Mouse (Mus musculus) E14TG2a.4 (cell line): ENCODE data around the gene Hist1h1c.
"Not testable (repeated sequence)": the region's sequence is repeated elsewhere in the genome, so short reads cannot be mapped to it uniquely, and the experiment has no call there.

Experiments used
- H3K27me3 ChIP-seq: 2 replicates; pipeline ENCODE4 v1.6.1; 2014; ENCODE audit warnings: low read length, control low read depth; ENCODE audit not compliant: insufficient read depth
- H3K36me3 ChIP-seq: 2 replicates; pipeline ENCODE4 v1.6.1; 2014; ENCODE audit warnings: low read length, control low read depth; ENCODE audit not compliant: insufficient read depth
- H3K4me1 ChIP-seq: replicated peaks from 2 replicates; pipeline ENCODE4 v1.6.1; 2014; ENCODE audit warnings: low read depth, low read length, control low read depth
- H3K4me3 ChIP-seq: replicated peaks from 2 replicates; pipeline ENCODE4 v1.5.1; 2014; ENCODE audit warnings: mild to moderate bottlenecking, low read length
- H3K9me3 ChIP-seq: 2 replicates; pipeline ENCODE4 v1.6.1; 2014; ENCODE audit warnings: low read length, control low read depth
- CTCF ChIP-seq: conservative IDR thresholded peaks from 2 replicates; pipeline ENCODE4 v1.5.1; 2014; ENCODE audit warnings: low read length
- NANOG ChIP-seq: IDR thresholded peaks from 2 replicates; pipeline ENCODE4 v1.6.1; 2014; ENCODE audit warnings: borderline replicate concordance, low read length, mixed read lengths
- POU5F1 ChIP-seq: IDR thresholded peaks from 2 replicates; pipeline ENCODE4 v1.6.1; 2014; ENCODE audit warnings: low read length, borderline replicate concordance

The Hist1h1c gene

GRCm38 (mm10) chr13:23755000-23755399 is 16.4 kb downstream of the Hist1h1c start:
- no peak overlapping the region for H3K4me3 ChIP-seq
- TF ChIP-seq POU5F1: no peak
- no peak for TF ChIP-seq CTCF
- TF ChIP-seq NANOG: no peak

GRCm38 (mm10) chr13:23756790-23757189 is 18.2 kb downstream of the Hist1h1c start, which contains the start of gene Hist1h4b:
Gene Hist1h4b (plus strand): TSS chr13:23757013.
- H3K27me3 ChIP-seq: no peaks in the 10 kb centered on the region
- H3K36me3 ChIP-seq: no peaks in the 10 kb centered on the region
- no peak for TF ChIP-seq POU5F1
- peaks cover 39% of the 10 kb centered on the region for H3K4me1 ChIP-seq
- H3K4me3 ChIP-seq: peak within 1 kb of the TSS; percentile 59
- no peaks in the 10 kb centered on the region for H3K9me3 ChIP-seq

More at GRCm38 (mm10) chr13:23755000-23755399, 16.4 kb downstream of the Hist1h1c start:
- no peaks in the 10 kb centered on the region for H3K36me3 ChIP-seq
- no peaks in the 10 kb centered on the region for H3K27me3 ChIP-seq
- H3K4me1 ChIP-seq: peaks cover 45% of the 10 kb centered on the region
- no peaks in the 10 kb centered on the region for H3K9me3 ChIP-seq

- H3K9me3 ChIP-seq: no peaks in the 10 kb centered on the region
- no peaks in the 10 kb centered on the region for H3K36me3 ChIP-seq
- no peaks in the 10 kb centered on the region for H3K27me3 ChIP-seq
- H3K4me3 ChIP-seq: peak overlapping the region; percentile 59
- H3K4me1 ChIP-seq: peaks cover 39% of the 10 kb centered on the region
- TF ChIP-seq NANOG (no peak), CTCF (no peak), POU5F1 (no peak)
These were observed 18.7 kb downstream of the Hist1h1c start for GRCm38 (mm10) chr13:23757211-23757773.

- Histone ChIP-seq H3K27me3 (no peaks in the 10 kb centered on the region), H3K4me3 (peak overlapping the region; percentile 59), H3K36me3 (no peaks in the 10 kb centered on the region), H3K9me3 (no peaks in the 10 kb centered on the region), H3K4me1 (peaks cover 39% of the 10 kb centered on the region)
- TF ChIP-seq POU5F1 (no peak), CTCF (no peak), NANOG (no peak)
These were observed 19.3 kb downstream of the Hist1h1c start for GRCm38 (mm10) chr13:23757921-23758320.

- TF ChIP-seq POU5F1 (no peak), NANOG (no peak), CTCF (no peak)
- Histone ChIP-seq H3K4me3 (0 out of 2 replicates have a peak overlapping the region, but pooled peaks have one; percentile 68), H3K4me1 (peaks cover 41% of the 10 kb centered on the region)
These were observed 20.7 kb downstream of the Hist1h1c start for GRCm38 (mm10) chr13:23759251-23759771.

GRCm38 (mm10) chr13:23759916-23760239 is 21.3 kb downstream of the Hist1h1c start:
- no peaks in the 10 kb centered on the region for H3K27me3 ChIP-seq
- TF ChIP-seq CTCF (0 out of 2 replicates have a peak, but pooled peaks have one; percentile 21), POU5F1 (no peak), NANOG (no peak)

More at GRCm38 (mm10) chr13:23759251-23759771, 20.7 kb downstream of the Hist1h1c start:
- H3K27me3 ChIP-seq: no peaks in the 10 kb centered on the region
- H3K9me3 ChIP-seq: no peaks in the 10 kb centered on the region
- no peaks in the 10 kb centered on the region for H3K36me3 ChIP-seq

GRCm38 (mm10) chr13:23760240-23760971 is 21.8 kb downstream of the Hist1h1c start:
- Histone ChIP-seq H3K27me3 (no peaks in the 10 kb centered on the region), H3K9me3 (no peaks in the 10 kb centered on the region), H3K36me3 (no peaks in the 10 kb centered on the region), H3K4me3 (peak overlapping the region; percentile 68), H3K4me1 (peaks cover 49% of the 10 kb centered on the region)
- TF ChIP-seq POU5F1 (no peak), NANOG (no peak), CTCF (no peak; the same call in none of the 2 replicates)

More at GRCm38 (mm10) chr13:23759916-23760239, 21.3 kb downstream of the Hist1h1c start:
- Histone ChIP-seq H3K4me1 (peaks cover 46% of the 10 kb centered on the region), H3K4me3 (peak overlapping the region; percentile 68), H3K36me3 (no peaks in the 10 kb centered on the region), H3K9me3 (no peaks in the 10 kb centered on the region)

GRCm38 (mm10) chr13:23760972-23761864 is 22.6 kb downstream of the Hist1h1c start, which contains the start of gene Hist1h4a:
Gene Hist1h4a (minus strand): TSS chr13:23761230.
- Histone ChIP-seq H3K4me3 (peak within 1 kb of the TSS; percentile 79), H3K36me3 (no peaks in the 10 kb centered on the region), H3K9me3 (no peaks in the 10 kb centered on the region), H3K4me1 (peaks cover 48% of the 10 kb centered on the region), H3K27me3 (no peaks in the 10 kb centered on the region)
- TF ChIP-seq NANOG: no peak
- TF ChIP-seq POU5F1: no peak
- no peak for TF ChIP-seq CTCF

GRCm38 (mm10) chr13:23761871-23762821 is 23.5 kb downstream of the Hist1h1c start, which contains the start of gene Hist1h3a:
Gene Hist1h3a (minus strand): TSS chr13:23762386.
- not testable (repeated sequence) for H3K36me3 ChIP-seq, H3K9me3 ChIP-seq, H3K27me3 ChIP-seq
- H3K4me1 ChIP-seq: peaks cover 51% of the 10 kb centered on the region
- H3K4me3 ChIP-seq: peak within 1 kb of the TSS; percentile 79
